Mouse (Mus musculus) testis, adult 2 months (tissue): ENCODE measurements at regions not wholly inside any gene's neighbourhood (a gene's known extent, or its start where the extent isn't known, plus 50 kb on each side); places are given as distances from the start of the nearest gene placed in this dataset.

ENCODE experiments used
- CTCF ChIP-seq: fragments of 200-500 bp; IDR thresholded peaks from 2 replicates; pipeline ENCODE4 v1.5.1; 2012; ENCODE audit warnings: low read depth, mild to moderate bottlenecking, inconsistent platforms, low read length, moderate library complexity; ENCODE audit not compliant: control insufficient read depth, insufficient read depth, insufficient replicate concordance
- POLR2A ChIP-seq: fragments of 200-500 bp; IDR thresholded peaks from 2 replicates; pipeline ENCODE4 v1.6.1; 2012; ENCODE audit warnings: low read depth, mild to moderate bottlenecking, inconsistent platforms, low read length, moderate library complexity; ENCODE audit not compliant: control insufficient read depth

DNA sequence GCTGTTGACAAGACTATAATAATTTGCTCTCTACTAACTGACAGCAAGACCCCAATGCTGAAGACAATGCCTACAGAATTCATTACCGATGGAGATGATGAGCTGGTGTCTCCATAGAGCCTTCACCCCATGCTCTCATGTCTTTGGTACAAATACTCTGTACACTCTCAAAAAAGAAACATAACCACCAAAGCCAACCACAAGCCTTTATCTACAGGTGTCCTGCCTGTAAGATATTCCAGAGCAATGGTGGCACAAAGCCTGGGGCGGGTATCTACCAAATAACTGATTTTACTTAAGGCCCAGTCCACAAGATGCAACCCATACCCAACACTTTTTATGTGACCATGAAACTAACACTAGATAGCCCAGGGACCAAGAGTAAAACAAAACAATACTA lies 273.1 kb downstream of the Rpl36a-ps1 start:
- TF ChIP-seq CTCF (no peak), POLR2A (no peak)
